Mouse (Mus musculus) cortical plate, adult 2 months (tissue): Measurements from ENCODE around the gene Ano10.

ENCODE experiments used
- CTCF ChIP-seq: fragments of 200-500 bp; IDR thresholded peaks from 2 replicates; pipeline ENCODE4 v1.5.1; 2011; ENCODE audit warnings: mild to moderate bottlenecking, control low read depth, low read length; ENCODE audit not compliant: insufficient read depth; ENCODE audit errors: extremely low read depth
- POLR2A ChIP-seq: fragments of 200-500 bp; IDR thresholded peaks from 2 replicates; pipeline ENCODE4 v1.6.1; 2011; ENCODE audit warnings: mild to moderate bottlenecking, low read length, control low read depth; ENCODE audit not compliant: insufficient read depth; ENCODE audit errors: extremely low read depth

DNA sequence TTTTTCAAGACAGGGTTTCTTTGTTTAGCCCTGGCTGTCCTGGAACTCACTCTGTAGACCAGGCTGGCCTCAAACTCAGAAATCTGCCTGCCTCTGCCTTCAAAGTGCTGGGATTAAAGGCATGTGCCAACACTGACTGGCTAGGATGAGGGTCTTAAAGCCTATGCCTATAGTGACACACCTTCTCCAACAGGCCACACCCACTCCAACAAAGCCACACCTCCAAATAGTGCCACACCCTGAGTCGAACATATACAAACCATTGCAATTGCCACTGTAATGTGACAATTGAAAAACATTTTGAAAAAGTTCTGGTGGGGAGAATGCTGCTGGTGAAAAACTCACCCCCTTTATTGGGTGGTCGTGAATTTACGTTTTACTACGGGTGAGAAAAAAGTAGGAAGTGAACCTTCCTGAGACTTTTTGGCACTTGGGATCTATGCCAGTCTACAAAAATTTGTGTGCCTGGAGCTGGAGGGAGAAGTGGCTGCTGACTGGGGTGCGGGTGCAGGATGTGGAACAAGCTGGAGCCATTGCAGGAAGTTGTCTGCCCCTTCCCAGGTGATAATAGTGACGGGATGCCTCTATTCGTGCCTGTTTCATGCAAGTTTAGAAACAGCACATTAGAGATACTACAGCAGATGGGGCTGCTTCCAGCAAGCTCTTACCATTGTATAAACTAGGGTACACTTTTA, 18.2 kb upstream of the Ano10 start:
- TF ChIP-seq CTCF, result no peak
- no peak for TF ChIP-seq POLR2A
